Mouse (Mus musculus): ENCODE data around the gene Ryr2. TPM values are rescaled to one million over a fixed set of nuclear protein-coding genes. Genes with fewer than 3 reads are reported as not detected.

The Ryr2 gene
- total RNA-seq, 1 experiment, result 7.0 TPM

- in situ Hi-C loops (cut with MboI; ENCODE audit: low sequenced_read_pairs in 2 of 2, unreplicated experiment in 2 of 2), result no loop called here
- no peaks in the 10 kb centered on the region for H3K36me3 ChIP-seq (ENCODE audit: control insufficient read depth, insufficient read depth, low read length, poor library complexity, severe bottlenecking)
- H3K27ac ChIP-seq (ENCODE audit: insufficient read depth, low read depth, low read length, poor library complexity, severe bottlenecking), result no peak overlapping the region
- TF ChIP-seq MAFK (IDR thresholded peaks at IDR 0.05; ENCODE audit: insufficient read depth, low read depth, low read length), result no peak
- peaks cover 0 to 9% of the 10 kb centered on the region in 2 experiments; a peak in 1 of 4 replicates for H3K4me1 ChIP-seq (ENCODE audit: control insufficient read depth in 2 of 2, insufficient read depth in 2 of 2, low read length in 2 of 2, poor library complexity in 1 of 2)
- peak; percentile 26 for DNase-seq (ENCODE audit: low read depth, low spot score)
- H3K9me3 ChIP-seq (ENCODE audit: control insufficient read depth, insufficient read depth, low read depth, low read length), result no peaks in the 10 kb centered on the region
- peak overlapping the region; percentile 87 to 91 for H3K4me3 ChIP-seq (ENCODE audit: insufficient read depth in 1 of 2, low read depth in 1 of 2, low read length in 2 of 2, poor library complexity in 1 of 2, severe bottlenecking in 1 of 2)
- H3K9ac ChIP-seq (ENCODE audit: insufficient read depth, low read depth, low read length, poor library complexity, severe bottlenecking), result peak overlapping the region; percentile 79
These were observed 716 bp downstream of the Ryr2 start for GRCm38 (mm10) chr13:12105830-12106628.

- Histone ChIP-seq H3K4me3 (ENCODE audit: insufficient read depth in 1 of 2, low read depth in 1 of 2, low read length in 2 of 2, poor library complexity in 1 of 2, severe bottlenecking in 1 of 2) (peak overlapping the region; percentile 87 to 91), H3K27ac (ENCODE audit: insufficient read depth, low read depth, low read length, poor library complexity, severe bottlenecking) (no peak overlapping the region), H3K9ac (ENCODE audit: insufficient read depth, low read depth, low read length, poor library complexity, severe bottlenecking) (peak overlapping the region; percentile 79; the same call in 1 of the 2 replicates), H3K9me3 (ENCODE audit: control insufficient read depth, insufficient read depth, low read depth, low read length) (no peaks in the 10 kb centered on the region), H3K36me3 (ENCODE audit: control insufficient read depth, insufficient read depth, low read length, poor library complexity, severe bottlenecking) (no peaks in the 10 kb centered on the region), H3K4me1 (ENCODE audit: control insufficient read depth in 2 of 2, insufficient read depth in 2 of 2, low read length in 2 of 2, poor library complexity in 1 of 2) (peaks cover 0 to 9% of the 10 kb centered on the region in 2 experiments; a peak in 1 of 4 replicates)
- DNase-seq (ENCODE audit: low read depth, low spot score), result peak; percentile 3
- in situ Hi-C loops (cut with MboI; ENCODE audit: low sequenced_read_pairs in 2 of 2, unreplicated experiment in 2 of 2), result no loop called here
- no peak for TF ChIP-seq ZC3H11A (IDR thresholded peaks at IDR 0.05; ENCODE audit: borderline replicate concordance, low read depth, low read length)
- no peak for TF ChIP-seq CHD2 (IDR thresholded peaks at IDR 0.05; ENCODE audit: low read depth, low read length)
- TF ChIP-seq MAFK (IDR thresholded peaks at IDR 0.05; ENCODE audit: insufficient read depth, low read depth, low read length), result no peak
- no peak for TF ChIP-seq HCFC1 (IDR thresholded peaks at IDR 0.05; ENCODE audit: borderline replicate concordance, insufficient read depth, low read length)
- no peak for TF ChIP-seq ZNF384 (IDR thresholded peaks at IDR 0.05; ENCODE audit: low read depth, low read length)
These were observed 1.4 kb downstream of the Ryr2 start for GRCm38 (mm10) chr13:12105231-12105829.

DNA sequence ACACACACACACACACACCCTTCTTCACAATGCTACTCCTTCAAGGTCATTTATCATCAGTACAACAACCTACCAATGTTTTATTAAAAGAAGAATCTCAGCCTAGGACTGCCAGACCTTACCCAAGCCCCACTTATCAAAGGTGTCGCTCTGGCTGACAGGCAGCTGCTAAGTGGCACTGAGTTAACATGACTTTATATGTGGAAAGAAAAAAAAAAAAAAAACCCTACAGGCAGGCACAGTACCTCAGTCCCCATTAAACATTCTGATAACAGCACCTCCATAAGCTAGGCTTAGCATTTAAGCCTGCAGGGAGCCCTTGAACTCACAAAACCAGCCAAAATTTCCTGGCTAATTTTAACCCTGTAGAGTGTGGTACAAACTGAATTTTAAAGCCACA lies 2.4 kb downstream of the Ryr2 start:
- Histone ChIP-seq H3K4me1 (ENCODE audit: control insufficient read depth in 2 of 2, insufficient read depth in 2 of 2, low read length in 2 of 2, poor library complexity in 1 of 2) (peaks cover 0 to 9% of the 10 kb centered on the region in 2 experiments; a peak in 1 of 4 replicates), H3K27ac (ENCODE audit: insufficient read depth, low read depth, low read length, poor library complexity, severe bottlenecking) (no peak overlapping the region), H3K4me3 (ENCODE audit: insufficient read depth in 1 of 2, low read depth in 1 of 2, low read length in 2 of 2, poor library complexity in 1 of 2, severe bottlenecking in 1 of 2) (no peak overlapping the region), H3K36me3 (ENCODE audit: control insufficient read depth, insufficient read depth, low read length, poor library complexity, severe bottlenecking) (no peaks in the 10 kb centered on the region), H3K9ac (ENCODE audit: insufficient read depth, low read depth, low read length, poor library complexity, severe bottlenecking) (no peak overlapping the region), H3K9me3 (ENCODE audit: control insufficient read depth, insufficient read depth, low read depth, low read length) (no peaks in the 10 kb centered on the region)
- in situ Hi-C loops (cut with MboI; ENCODE audit: low sequenced_read_pairs in 2 of 2, unreplicated experiment in 2 of 2), result no loop called here
- no peak for DNase-seq (ENCODE audit: low read depth, low spot score)
- TF ChIP-seq ZNF384 (IDR thresholded peaks at IDR 0.05; ENCODE audit: low read depth, low read length) (no peak), HCFC1 (IDR thresholded peaks at IDR 0.05; ENCODE audit: borderline replicate concordance, insufficient read depth, low read length) (no peak), MAFK (IDR thresholded peaks at IDR 0.05; ENCODE audit: insufficient read depth, low read depth, low read length) (no peak), ZC3H11A (IDR thresholded peaks at IDR 0.05; ENCODE audit: borderline replicate concordance, low read depth, low read length) (no peak), CHD2 (IDR thresholded peaks at IDR 0.05; ENCODE audit: low read depth, low read length) (no peak)

DNA sequence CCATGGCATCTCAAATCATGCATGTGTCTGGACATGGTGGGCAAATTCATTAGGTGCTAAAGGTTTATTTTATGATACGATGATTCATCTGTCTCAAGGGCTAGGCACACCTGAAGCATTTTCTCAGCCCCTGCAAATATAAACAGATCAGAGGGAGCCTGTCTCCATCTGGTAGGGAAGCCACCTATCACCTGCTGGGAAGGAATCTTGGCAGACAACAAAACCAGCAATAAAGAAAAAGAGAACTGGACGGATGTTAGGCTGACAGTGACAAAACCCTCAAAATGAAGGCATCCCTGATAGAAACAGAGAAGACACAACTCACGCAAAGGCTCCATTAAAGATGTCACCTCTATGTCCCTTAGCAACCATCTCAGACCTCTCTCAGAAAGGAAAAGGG lies 3.7 kb downstream of the Ryr2 start:
- Histone ChIP-seq H3K4me1 (ENCODE audit: control insufficient read depth in 2 of 2, insufficient read depth in 2 of 2, low read length in 2 of 2, poor library complexity in 1 of 2) (peaks cover 0 to 9% of the 10 kb centered on the region in 2 experiments; a peak in 1 of 4 replicates), H3K4me3 (ENCODE audit: insufficient read depth in 1 of 2, low read depth in 1 of 2, low read length in 2 of 2, poor library complexity in 1 of 2, severe bottlenecking in 1 of 2) (no peak overlapping the region), H3K36me3 (ENCODE audit: control insufficient read depth, insufficient read depth, low read length, poor library complexity, severe bottlenecking) (no peaks in the 10 kb centered on the region), H3K27ac (ENCODE audit: insufficient read depth, low read depth, low read length, poor library complexity, severe bottlenecking) (no peak overlapping the region), H3K9me3 (ENCODE audit: control insufficient read depth, insufficient read depth, low read depth, low read length) (no peaks in the 10 kb centered on the region), H3K9ac (ENCODE audit: insufficient read depth, low read depth, low read length, poor library complexity, severe bottlenecking) (no peak overlapping the region)
- TF ChIP-seq HCFC1 (IDR thresholded peaks at IDR 0.05; ENCODE audit: borderline replicate concordance, insufficient read depth, low read length), result no peak
- no peak for TF ChIP-seq ZC3H11A (IDR thresholded peaks at IDR 0.05; ENCODE audit: borderline replicate concordance, low read depth, low read length)
- in situ Hi-C loops (cut with MboI; ENCODE audit: low sequenced_read_pairs in 2 of 2, unreplicated experiment in 2 of 2), result no loop called here
- no peak for DNase-seq (ENCODE audit: low read depth, low spot score)
